Mouse (Mus musculus) lung, adult 2 months (tissue): ENCODE measurements around the gene Stat5a.

Source experiments
- CTCF ChIP-seq: fragments of 200-500 bp; IDR thresholded peaks from 2 replicates; pipeline ENCODE4 v1.5.1; 2011; ENCODE audit warnings: mild to moderate bottlenecking, low read length, control low read depth; ENCODE audit not compliant: insufficient read depth
- POLR2A ChIP-seq: fragments of 200-500 bp; IDR thresholded peaks from 2 replicates; pipeline ENCODE4 v1.6.1; 2011; ENCODE audit warnings: low read depth, mild to moderate bottlenecking, control low read depth, low read length, borderline replicate concordance; ENCODE audit errors: extremely low read depth

DNA sequence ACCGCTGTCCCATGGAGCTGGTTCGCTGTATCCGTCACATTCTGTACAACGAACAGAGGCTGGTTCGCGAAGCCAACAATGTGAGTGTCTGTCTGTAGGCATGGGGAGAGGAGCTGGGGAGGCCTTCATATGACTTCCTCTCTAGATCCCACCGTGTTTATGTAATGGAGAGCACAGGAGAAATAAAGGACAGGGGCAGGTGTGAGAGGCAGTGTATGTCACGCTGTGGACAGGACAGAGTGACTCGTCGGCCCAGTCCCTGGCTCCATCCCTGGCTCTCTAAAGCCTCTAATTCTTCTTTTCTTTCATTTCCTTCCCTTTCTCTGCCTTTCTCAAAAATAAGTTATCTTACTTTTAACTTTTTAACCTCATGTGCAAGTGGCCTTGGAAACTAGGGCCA is 4.0 kb downstream of the Stat5a start:
- TF ChIP-seq CTCF = no peak
- no peak for TF ChIP-seq POLR2A
